Mouse (Mus musculus) heart, adult 18-20 months (tissue): ENCODE results near the gene Uck1. TPM values are rescaled to one million over a fixed set of nuclear protein-coding genes. Genes with fewer than 3 reads are reported as not detected.

Experiments used
- DNase-seq, 2 experiments: peaks; one replicate each; pipeline ENCODE4 v3.0.0; 2021 to 2022; ENCODE audit warnings: mixed read lengths in 1 of 2
- total RNA-seq, 2 experiments: library from RNA; stranded (reverse); gene quantifications; 2 replicates each; pipeline ENCODE4 v1.2.3; 2021

Gene Uck1
- total RNA-seq, 2 experiments from 2014 or later, result 20.3 to 26.7 TPM

DNA sequence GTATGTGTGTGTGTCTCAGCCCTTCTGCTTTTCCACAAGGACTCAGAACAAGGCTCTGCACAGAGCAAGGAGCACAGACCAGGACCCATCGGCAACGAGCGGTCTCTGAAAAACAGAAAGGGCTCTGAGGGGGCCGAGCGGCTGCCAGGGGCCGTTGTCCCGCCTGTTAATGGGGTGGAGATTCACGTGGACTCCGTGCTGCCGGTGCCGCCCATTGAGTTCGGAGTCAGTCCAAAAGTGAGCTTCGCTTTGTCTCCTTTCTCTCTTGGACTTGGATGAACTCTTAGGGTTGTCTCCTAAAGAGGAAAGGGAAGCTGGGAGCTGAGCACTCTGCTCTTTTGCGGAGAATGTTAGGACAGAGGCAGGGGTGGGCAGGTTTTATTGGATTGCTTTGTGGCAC lies 40.5 kb downstream of the Uck1 start:
- no peak for DNase-seq

GRCm38 (mm10) chr2:32218541-32219334 lies 41.2 kb downstream of the Uck1 start:
- DNase-seq, result peak; percentile 26 to 69

DNA sequence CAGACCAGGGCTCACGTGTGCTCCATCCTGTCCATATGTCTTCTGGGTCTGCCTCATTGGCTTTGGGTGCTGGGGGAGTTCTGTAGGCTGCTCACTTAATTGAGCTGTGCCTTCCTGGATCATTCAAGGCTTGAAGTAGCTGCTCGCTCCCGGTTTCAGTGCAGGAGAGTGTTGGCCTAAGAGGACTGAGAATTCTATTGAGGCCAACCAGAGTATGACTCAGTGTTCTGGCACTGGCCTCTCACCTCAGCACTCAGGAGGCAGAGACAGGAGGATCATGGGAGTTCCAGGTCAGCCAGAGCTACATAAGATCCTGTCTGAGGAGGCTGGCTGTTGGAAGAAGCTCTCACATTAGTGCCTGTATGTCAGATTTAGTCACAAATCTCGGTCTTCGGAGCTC lies 41.8 kb downstream of the Uck1 start:
- DNase-seq, result no peak

DNA sequence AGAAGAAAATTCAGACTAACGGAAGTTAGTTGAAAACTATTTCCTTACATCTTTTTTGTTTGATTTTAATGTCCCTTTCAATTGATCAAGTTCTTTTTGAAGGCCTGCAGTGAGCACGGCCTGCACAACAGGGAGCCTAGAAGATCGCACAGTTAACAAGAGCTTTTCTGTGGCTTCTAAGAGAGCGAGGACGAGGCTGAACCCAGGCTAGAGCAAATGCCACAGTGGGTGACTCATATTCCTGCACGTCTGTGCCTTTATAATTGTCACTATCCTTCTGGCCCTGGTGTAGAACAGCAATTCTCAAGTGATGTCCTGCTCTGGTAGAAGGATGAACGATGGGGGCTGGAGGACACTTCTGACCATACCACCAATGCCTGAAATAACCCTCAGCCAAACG lies 42.3 kb downstream of the Uck1 start:
- DNase-seq, result no peak

GRCm38 (mm10) chr2:32216506-32216905 lies 43.5 kb downstream of the Uck1 start:
- DNase-seq, result no peak

DNA sequence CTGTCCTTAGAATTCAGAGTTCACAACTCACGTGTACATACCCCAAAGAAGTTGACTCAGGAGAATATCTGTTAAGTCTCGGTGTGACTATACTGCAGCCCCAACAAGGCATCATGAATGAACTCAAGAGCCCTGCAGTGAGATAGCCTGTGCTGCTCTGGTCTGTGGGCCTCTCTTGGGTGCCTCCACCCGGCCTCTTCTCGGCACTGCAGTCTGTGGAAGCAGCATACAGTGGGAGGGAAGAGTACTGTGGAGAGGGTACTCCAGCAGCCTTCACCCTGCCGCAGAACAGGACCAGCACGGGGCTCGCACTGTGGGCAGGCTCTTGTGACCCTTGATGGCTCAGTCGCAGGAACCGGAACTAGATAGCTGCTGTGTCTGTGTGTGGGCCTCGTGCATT lies 44.4 kb downstream of the Uck1 start:
- no peak for DNase-seq

DNA sequence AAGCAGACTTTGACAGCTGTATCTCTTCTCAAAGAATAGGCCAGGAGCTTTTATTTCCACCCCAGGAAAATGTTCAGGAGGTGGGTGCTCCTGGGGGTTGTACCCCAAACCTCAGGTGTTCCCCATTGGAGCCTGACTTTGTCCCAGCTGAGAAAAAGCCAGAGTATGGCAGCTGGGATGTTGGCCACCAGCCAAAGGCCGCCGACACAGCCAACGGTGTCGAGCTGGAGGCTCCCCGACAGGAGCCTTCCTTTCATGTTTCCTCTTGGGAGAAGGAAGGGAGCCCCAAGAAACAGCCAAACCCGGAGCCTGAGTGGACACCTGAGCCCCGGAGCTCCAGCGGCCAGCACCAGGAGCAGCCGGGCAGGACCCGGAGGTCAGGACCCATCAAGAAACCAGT lies 47.0 kb downstream of the Uck1 start:
- peak in 1 of 2 experiments; percentile 28 for DNase-seq

GRCm38 (mm10) chr2:32211689-32212088 lies 48.3 kb downstream of the Uck1 start:
- DNase-seq, result no peak

GRCm38 (mm10) chr2:32207682-32208081 lies 52.3 kb downstream of the Uck1 start:
- no peak for DNase-seq

Other genes with a start within 250 kb of the Uck1 start
- gene Fam78a, start 175.3 kb downstream of the Uck1 start, total RNA-seq, result 10 to 100 TPM; 15.0 to 23.0 TPM
- 10 to 100 TPM; 27.3 to 38.3 TPM for gene Plpp7, start 164.6 kb downstream of the Uck1 start, total RNA-seq
- 10 to 100 TPM; 83.5 to 86.2 TPM for gene Prrc2b, start 109.1 kb downstream of the Uck1 start, total RNA-seq
- 10 to 100 TPM; 13.7 to 17.8 TPM for gene Pomt1, start 23.6 kb downstream of the Uck1 start, total RNA-seq
- gene Golga2, start 27.2 kb upstream of the Uck1 start, total RNA-seq, result 10 to 100 TPM; 67.6 to 75.5 TPM
- gene Swi5, start 27.9 kb upstream of the Uck1 start, total RNA-seq, result 100 to 1,000 TPM; 214 to 232 TPM
- gene Ciz1, start 92.2 kb upstream of the Uck1 start, total RNA-seq, result 10 to 100 TPM; 19.1 to 27.2 TPM
- gene Dnm1, start 93.2 kb upstream of the Uck1 start, total RNA-seq, result 1 to 10 TPM; 3.6 to 4.4 TPM
- 10 to 100 TPM; 43.2 to 50.5 TPM for gene 1110008P14Rik, start 121.8 kb upstream of the Uck1 start, total RNA-seq
- 1 to 10 TPM; 4.8 to 5.6 TPM for gene Lcn2, start 128.1 kb upstream of the Uck1 start, total RNA-seq
- gene Ptges2, start 135.7 kb upstream of the Uck1 start, total RNA-seq, result 10 to 100 TPM; 60.2 to 68.5 TPM
- gene Naif1, start 190.3 kb upstream of the Uck1 start, total RNA-seq, result 1 to 10 TPM; 3.0 to 3.1 TPM
- gene Slc25a25, start 191.3 kb upstream of the Uck1 start, total RNA-seq, result 10 to 100 TPM in 1 of 2 experiments, 1 to 10 TPM in 1; 8.4 to 11.5 TPM